Mouse (Mus musculus) ES-E14 (cell line): ENCODE measurements around the gene Pex1.

Experiments used
- HCFC1 ChIP-seq: IDR thresholded peaks from 2 replicates; pipeline ENCODE4 v1.6.1; 2012; ENCODE audit warnings: low read length, inconsistent platforms, borderline replicate concordance; ENCODE audit not compliant: insufficient read depth
- MAFK ChIP-seq: IDR thresholded peaks from 2 replicates; pipeline ENCODE4 v1.6.1; 2014; ENCODE audit warnings: mild to moderate bottlenecking, low read depth, low read length, inconsistent platforms; ENCODE audit not compliant: insufficient read depth
- ZC3H11A ChIP-seq: IDR thresholded peaks from 2 replicates; pipeline ENCODE4 v1.6.1; 2012; ENCODE audit warnings: low read depth, mild to moderate bottlenecking, inconsistent platforms, low read length, borderline replicate concordance
- ZNF384 ChIP-seq: IDR thresholded peaks from 2 replicates; pipeline ENCODE4 v1.6.1; 2012; ENCODE audit warnings: low read depth, low read length, inconsistent platforms

DNA sequence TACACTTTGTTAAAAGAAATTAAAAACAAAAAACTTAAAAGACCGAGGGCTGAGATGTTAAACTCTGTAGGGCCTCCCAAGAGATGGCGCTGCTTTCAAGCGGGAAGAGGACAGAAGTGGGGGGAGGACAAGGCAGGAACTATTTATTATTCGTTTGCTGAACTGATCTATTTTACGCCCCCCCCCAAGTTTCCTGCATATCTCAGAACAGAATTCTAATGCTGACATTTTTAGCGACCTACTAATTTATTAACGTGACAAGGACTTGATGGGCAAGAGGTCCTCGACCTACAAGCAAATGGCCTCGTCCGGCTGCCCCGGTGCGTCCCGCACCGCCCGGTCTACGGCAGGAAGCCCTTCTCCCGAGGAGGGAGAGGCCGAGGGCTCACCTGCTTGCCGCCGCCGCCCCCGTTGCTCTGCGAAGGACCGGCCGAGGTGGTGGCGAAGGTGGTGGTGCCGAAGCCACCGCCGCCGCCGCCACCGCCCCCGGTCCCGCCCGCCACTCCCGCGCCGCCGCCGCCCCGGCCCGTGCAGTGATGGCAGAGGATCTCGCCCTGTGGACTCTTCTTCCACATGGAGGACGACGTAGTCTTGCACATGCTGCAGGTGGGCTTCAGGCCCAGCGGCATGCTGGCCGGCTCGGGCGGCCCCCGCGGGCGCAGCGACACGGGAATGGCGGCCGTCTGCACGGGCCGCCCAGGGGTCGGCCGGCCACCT, 51.3 kb downstream of the Pex1 start:
- no peak for TF ChIP-seq HCFC1
- TF ChIP-seq MAFK: no peak
- TF ChIP-seq ZNF384: no peak
- no peak for TF ChIP-seq ZC3H11A
